Mouse (Mus musculus) myocyte (in vitro differentiated cells): Measurements from ENCODE around the gene Rnaseh2b. TPM values are rescaled to one million over a fixed set of nuclear protein-coding genes. Genes with fewer than 3 reads are reported as not detected.

Source experiments
- H3K27me3 ChIP-seq: one replicate; pipeline ENCODE4 v1.6.1; 2011; ENCODE audit not compliant: control insufficient read depth, insufficient read depth, insufficient read length
- H3K36me3 ChIP-seq: one replicate; pipeline ENCODE4 v1.6.1; 2011; ENCODE audit not compliant: control insufficient read depth, insufficient read depth
- H3K4me2 ChIP-seq: one replicate; pipeline ENCODE4 v1.6.1; 2011; ENCODE audit warnings: low read depth, control low read depth
- H3K4me3 ChIP-seq: one replicate; pipeline ENCODE4 v1.5.1; 2011; ENCODE audit warnings: mild to moderate bottlenecking, control low read depth, moderate library complexity
- H3K79me2 ChIP-seq: one replicate; pipeline ENCODE4 v1.6.1; 2011; ENCODE audit not compliant: control insufficient read depth, insufficient read depth
- H3ac ChIP-seq: one replicate; pipeline ENCODE4 v1.6.1; 2011; ENCODE audit not compliant: control insufficient read depth, insufficient read length
- CEBPB ChIP-seq: IDR thresholded peaks from 2 replicates; pipeline ENCODE4 v1.6.1; 2011; ENCODE audit warnings: mild to moderate bottlenecking, moderate library complexity; ENCODE audit not compliant: poor library complexity, insufficient read depth, severe bottlenecking
- E2F4 ChIP-seq: IDR thresholded peaks from one replicate; pipeline ENCODE4 v1.6.1; 2011; ENCODE audit warnings: mild to moderate bottlenecking, control low read depth, moderate library complexity; ENCODE audit not compliant: insufficient read depth
- MAX ChIP-seq: IDR thresholded peaks from one replicate; pipeline ENCODE4 v1.6.1; 2011; ENCODE audit warnings: low read depth, mild to moderate bottlenecking, control low read depth
- MYOD1 ChIP-seq, 3 experiments: IDR thresholded peaks; one replicate each; pipeline ENCODE4 v1.6.1; 2011; ENCODE audit warnings: control low read depth in 2 of 3, low read depth in 2 of 3, mild to moderate bottlenecking in 2 of 3, moderate library complexity in 1 of 3; ENCODE audit not compliant: insufficient read length in 2 of 3, control insufficient read depth in 1 of 3
- MYOG ChIP-seq, 3 experiments: IDR thresholded peaks; one replicate each; pipeline ENCODE4 v1.6.1; 2011; ENCODE audit warnings: control low read depth in 2 of 3, low read depth in 2 of 3, mild to moderate bottlenecking in 2 of 3; ENCODE audit not compliant: insufficient read length in 2 of 3, control insufficient read depth in 1 of 3, insufficient read depth in 1 of 3
- POLR2A ChIP-seq: IDR thresholded peaks from one replicate; pipeline ENCODE4 v1.6.1; 2011; ENCODE audit warnings: low read depth, mild to moderate bottlenecking, control low read depth, moderate library complexity; ENCODE audit not compliant: insufficient read length
- POLR2AphosphoS2 ChIP-seq: IDR thresholded peaks from one replicate; pipeline ENCODE4 v1.6.1; 2011; ENCODE audit warnings: low read depth, control low read depth; ENCODE audit not compliant: insufficient read length
- REST ChIP-seq: IDR thresholded peaks from one replicate; pipeline ENCODE4 v1.6.1; 2011; ENCODE audit warnings: mild to moderate bottlenecking, control low read depth, moderate library complexity; ENCODE audit not compliant: insufficient read depth, insufficient read length
- SRF ChIP-seq: IDR thresholded peaks from one replicate; pipeline ENCODE4 v1.6.1; 2011; ENCODE audit warnings: low read depth; ENCODE audit not compliant: control insufficient read depth, insufficient read length
- TCF12 ChIP-seq: IDR thresholded peaks from one replicate; pipeline ENCODE4 v1.6.1; 2011; ENCODE audit warnings: mild to moderate bottlenecking, control low read depth; ENCODE audit not compliant: poor library complexity, insufficient read depth, severe bottlenecking
- TCF3 ChIP-seq: IDR thresholded peaks from one replicate; pipeline ENCODE4 v1.6.1; 2011; ENCODE audit warnings: low read depth, control low read depth; ENCODE audit not compliant: insufficient read length
- USF1 ChIP-seq: IDR thresholded peaks from one replicate; pipeline ENCODE4 v1.6.1; 2011; ENCODE audit warnings: low read depth, mild to moderate bottlenecking, control low read depth, moderate library complexity
- polyA plus RNA-seq: library from polyadenylated mRNA; unstranded; fragments of >200 nt; fragmentation: generic; extraction: Trizol; gene quantifications from one replicate; pipeline ENCODE4 v1.2.1, GENCODE M21; 2012; ENCODE audit warnings: missing spikeins

Rnaseh2b gene
- polyA plus RNA-seq: 7.4 TPM

DNA sequence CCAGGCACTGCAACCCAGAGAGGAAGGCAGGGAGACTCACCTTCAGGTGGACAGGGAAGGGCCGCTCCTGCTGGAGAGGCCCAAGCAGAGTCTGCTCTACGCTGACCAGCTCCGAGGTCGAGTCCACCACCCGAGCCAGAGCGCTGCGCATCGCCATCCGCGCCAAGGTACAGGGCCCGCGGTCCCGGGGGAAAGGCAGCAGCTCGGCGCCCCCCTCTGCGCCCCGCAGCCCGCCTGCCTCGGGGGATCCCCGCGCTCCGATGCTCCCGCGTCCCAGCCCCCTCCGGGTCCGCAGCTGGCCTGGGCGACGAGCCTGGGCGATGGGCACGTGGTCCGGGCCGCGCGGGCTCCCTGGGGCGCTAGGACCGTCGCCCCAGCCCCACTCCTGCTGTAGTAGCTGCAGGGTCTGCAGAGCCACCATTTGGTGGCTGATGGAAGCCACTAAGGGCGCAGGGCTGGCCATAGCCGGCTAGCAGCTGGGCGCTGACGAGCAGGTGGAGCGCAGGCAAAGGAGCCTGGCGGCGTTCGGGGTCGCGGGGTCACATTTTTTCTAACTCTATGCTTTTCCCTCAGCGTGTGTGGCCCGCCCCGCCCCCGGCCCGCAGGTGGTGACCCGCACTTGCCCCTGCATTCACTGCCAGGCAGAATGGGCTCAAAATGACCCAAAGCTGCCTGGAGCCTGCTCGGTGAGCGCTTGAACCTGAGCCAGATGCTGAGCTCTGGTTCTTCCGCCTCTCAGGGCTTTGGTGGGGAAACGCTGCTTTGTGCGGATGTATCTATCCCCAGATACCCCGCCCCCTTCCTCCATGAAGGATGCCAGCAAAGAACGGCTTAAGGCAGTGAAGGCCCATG is at the start of gene Rnaseh2b, which contains the start of gene Dleu7:
Rnaseh2b (plus strand) TSS at position 102 of the 852 bp plus-strand sequence.
Dleu7 (minus strand) TSS at position 560 of the 852 bp plus-strand sequence.
- H3K4me3 ChIP-seq: no peak within 1 kb of the TSS
- no peaks in the 10 kb centered on the region for H3K36me3 ChIP-seq

DNA sequence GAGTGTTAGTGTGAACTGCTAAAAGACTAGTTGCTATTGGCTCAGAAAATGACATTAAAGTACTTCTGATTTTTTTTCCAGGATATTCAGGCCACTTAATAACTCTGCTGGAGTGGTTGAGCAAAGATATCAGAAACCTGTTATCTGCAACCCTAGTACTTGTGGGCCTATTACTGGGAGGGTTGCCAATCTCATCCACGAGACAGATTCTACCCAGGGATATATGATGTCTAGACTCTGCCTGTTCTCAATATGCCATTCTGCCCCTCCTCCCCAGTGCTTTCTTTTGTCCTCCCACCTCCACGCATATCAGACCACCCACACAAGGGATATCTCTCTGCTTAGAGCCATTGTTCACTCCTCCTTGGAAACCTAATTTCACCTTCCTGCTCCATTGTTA is 48.9 kb upstream of the Rnaseh2b start:
- H3K36me3 ChIP-seq: no peaks in the 10 kb centered on the region
- no peak overlapping the region for H3K4me2 ChIP-seq
- no peak overlapping the region for H3K4me3 ChIP-seq
- H3ac ChIP-seq: no peak overlapping the region
- no peak for TF ChIP-seq TCF3
- no peak for TF ChIP-seq E2F4
- no peak for TF ChIP-seq POLR2A
- no peak for TF ChIP-seq MAX
- TF ChIP-seq SRF: no peak
- no peak for TF ChIP-seq CEBPB
- TF ChIP-seq MYOG (IDR thresholded peaks at IDR 0.05; ENCODE audit: control insufficient read depth in 1 of 3, insufficient read depth in 1 of 3, insufficient read length in 2 of 3, low read depth in 2 of 3): no peak
- no peak for TF ChIP-seq POLR2AphosphoS2
- TF ChIP-seq MYOD1 (IDR thresholded peaks at IDR 0.05; ENCODE audit: control insufficient read depth in 1 of 3, insufficient read length in 2 of 3, low read depth in 2 of 3): no peak
- no peak for TF ChIP-seq TCF12
- no peak for TF ChIP-seq USF1
- TF ChIP-seq REST: no peak
- no peaks in the 10 kb centered on the region for H3K79me2 ChIP-seq
- no peaks in the 10 kb centered on the region for H3K27me3 ChIP-seq

More for the DNA sequence above, at the start of gene Rnaseh2b, which contains the start of gene Dleu7:
- no peak within 1 kb of the TSS for H3K4me2 ChIP-seq
- H3K27me3 ChIP-seq: peaks cover 6% of the 10 kb centered on the region
- no peaks in the 10 kb centered on the region for H3K79me2 ChIP-seq
- TF ChIP-seq MYOG (IDR thresholded peaks at IDR 0.05; ENCODE audit: control insufficient read depth in 1 of 3, insufficient read depth in 1 of 3, insufficient read length in 2 of 3, low read depth in 2 of 3) (peak in 1 of 3 experiments; percentile 54), USF1 (no peak)
- no peak within 1 kb of the TSS for H3ac ChIP-seq

DNA sequence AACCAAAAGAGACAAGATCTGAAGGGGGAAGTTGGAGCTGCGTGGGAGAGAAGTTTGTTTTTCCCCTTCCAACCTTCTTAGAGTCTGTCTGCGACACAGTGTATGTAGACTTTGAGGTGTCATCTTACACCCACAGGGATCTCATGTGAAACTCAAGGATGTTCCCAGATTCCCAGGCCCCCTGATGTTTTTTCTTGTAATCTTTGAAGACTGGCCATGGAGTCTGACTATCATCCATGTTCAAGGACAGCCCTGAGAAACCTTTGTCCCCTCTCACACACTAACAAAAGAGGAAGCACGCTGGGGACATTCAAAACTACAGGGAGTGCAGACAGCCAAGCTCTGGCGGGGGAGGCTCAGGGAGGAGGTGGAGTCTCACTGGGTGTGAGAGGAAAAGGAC is 46.8 kb upstream of the Rnaseh2b start:
- Histone ChIP-seq H3K27me3 (no peaks in the 10 kb centered on the region), H3K4me2 (peak overlapping the region; percentile 22), H3ac (no peak overlapping the region), H3K79me2 (no peaks in the 10 kb centered on the region), H3K4me3 (no peak overlapping the region), H3K36me3 (no peaks in the 10 kb centered on the region)
- TF ChIP-seq MYOG (IDR thresholded peaks at IDR 0.05; ENCODE audit: control insufficient read depth in 1 of 3, insufficient read depth in 1 of 3, insufficient read length in 2 of 3, low read depth in 2 of 3) (no peak), POLR2AphosphoS2 (no peak), TCF12 (no peak), SRF (no peak), POLR2A (no peak), CEBPB (no peak), REST (no peak), MYOD1 (IDR thresholded peaks at IDR 0.05; ENCODE audit: control insufficient read depth in 1 of 3, insufficient read length in 2 of 3, low read depth in 2 of 3) (no peak), TCF3 (no peak), MAX (no peak), USF1 (no peak), E2F4 (no peak)

DNA sequence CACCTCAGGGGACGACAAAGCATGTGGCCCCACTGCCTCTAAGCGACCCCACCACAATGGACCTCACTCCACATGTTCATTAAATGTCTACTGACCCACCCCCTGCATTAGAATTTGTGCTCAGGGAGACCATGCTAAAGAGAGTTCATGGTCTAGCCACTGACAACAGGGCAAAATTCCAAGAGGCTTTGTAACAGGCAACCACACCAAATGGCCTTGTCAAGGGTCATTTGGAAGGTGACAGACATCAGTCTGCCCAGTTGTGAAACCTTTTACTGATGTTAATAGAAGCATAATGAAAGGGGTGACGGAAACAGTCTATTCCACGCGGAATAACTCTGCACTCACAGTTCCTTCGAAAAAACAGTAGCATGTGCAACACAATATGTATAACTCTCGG is 44.0 kb upstream of the Rnaseh2b start:
- Histone ChIP-seq H3K4me2 (no peak overlapping the region), H3K36me3 (no peaks in the 10 kb centered on the region), H3K79me2 (no peaks in the 10 kb centered on the region), H3ac (no peak overlapping the region), H3K4me3 (no peak overlapping the region), H3K27me3 (no peaks in the 10 kb centered on the region)
- TF ChIP-seq E2F4 (no peak), SRF (no peak), MYOD1 (IDR thresholded peaks at IDR 0.05; ENCODE audit: control insufficient read depth in 1 of 3, insufficient read length in 2 of 3, low read depth in 2 of 3) (no peak), MAX (no peak), REST (no peak), MYOG (IDR thresholded peaks at IDR 0.05; ENCODE audit: control insufficient read depth in 1 of 3, insufficient read depth in 1 of 3, insufficient read length in 2 of 3, low read depth in 2 of 3) (no peak), TCF12 (no peak), TCF3 (no peak), POLR2AphosphoS2 (no peak), POLR2A (no peak), USF1 (no peak), CEBPB (no peak)

DNA sequence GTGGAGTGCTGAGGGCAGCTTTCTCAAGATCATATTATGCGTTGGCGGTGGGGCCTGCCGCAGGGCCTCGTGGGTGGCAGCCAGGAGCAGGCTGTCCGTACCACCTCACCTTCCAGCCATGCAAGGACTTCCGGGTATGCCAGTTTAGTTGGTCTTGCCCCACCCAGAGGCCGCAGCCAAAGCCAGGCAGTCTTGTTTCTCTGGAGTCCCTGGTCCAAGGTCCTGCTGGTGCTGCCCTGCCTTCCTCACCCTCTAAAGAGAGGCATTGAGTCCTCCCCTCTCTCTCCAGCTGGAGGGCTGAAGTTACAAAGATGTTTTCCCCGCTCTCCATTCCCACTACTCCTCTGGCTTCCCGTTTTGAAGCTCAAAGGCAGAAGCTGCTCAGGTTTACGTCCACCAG is 43.6 kb upstream of the Rnaseh2b start:
- no peak overlapping the region for H3K4me2 ChIP-seq
- no peaks in the 10 kb centered on the region for H3K27me3 ChIP-seq
- TF ChIP-seq MYOG (IDR thresholded peaks at IDR 0.05; ENCODE audit: control insufficient read depth in 1 of 3, insufficient read depth in 1 of 3, insufficient read length in 2 of 3, low read depth in 2 of 3) (peak in 1 of 3 experiments; percentile 18), TCF3 (no peak)
- H3ac ChIP-seq: no peak overlapping the region
- no peaks in the 10 kb centered on the region for H3K79me2 ChIP-seq
- H3K4me3 ChIP-seq: no peak overlapping the region
- no peaks in the 10 kb centered on the region for H3K36me3 ChIP-seq
